Mouse (Mus musculus) embryo, embryonic 11.5 days (tissue): ENCODE measurements around the gene Aplp1.
"Not testable (repeated sequence)": the region's sequence is repeated elsewhere in the genome, so short reads cannot be mapped to it uniquely, and the experiment has no call there.

Experiments used
- DNase-seq: peaks from one replicate; pipeline ENCODE4 v3.0.0-alpha.2; 2012; ENCODE audit warnings: low read depth, low spot score

Aplp1 gene

GRCm38 (mm10) chr7:30444971-30445751, at the start of gene Aplp1:
Gene Aplp1, minus strand, starts transcription at chr7:30445535.
- no peak for DNase-seq

DNA sequence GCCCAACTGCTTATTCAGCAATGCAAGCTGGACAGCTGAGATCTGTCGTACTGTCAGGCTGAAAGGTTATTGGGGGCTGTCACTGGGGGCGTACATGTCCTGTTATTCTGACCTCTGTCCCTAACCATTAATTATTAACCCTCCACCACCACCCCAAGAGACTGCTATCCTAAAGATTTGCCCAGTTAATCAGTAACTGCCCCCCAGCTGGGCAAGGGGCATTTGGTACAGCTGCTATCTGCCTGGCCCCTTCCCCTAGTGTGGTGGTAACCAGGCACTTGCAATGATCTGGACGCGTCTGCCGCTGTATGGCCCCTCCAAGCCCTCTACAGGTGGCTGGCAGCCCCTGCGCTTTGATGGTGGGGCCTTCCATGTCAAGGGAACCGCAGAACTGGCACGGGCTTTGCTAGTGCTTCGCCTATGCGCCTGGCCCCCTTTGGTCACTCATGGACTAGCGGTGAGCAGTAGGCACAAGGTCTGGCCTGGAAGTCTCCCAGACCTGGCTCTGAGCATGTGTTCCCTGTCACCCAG, 48.1 kb upstream of the Aplp1 start, which contains the start of gene Prodh2:
Prodh2 (plus strand) TSS at position 222 of the 531 bp plus-strand sequence.
- no peak for DNase-seq

DNA sequence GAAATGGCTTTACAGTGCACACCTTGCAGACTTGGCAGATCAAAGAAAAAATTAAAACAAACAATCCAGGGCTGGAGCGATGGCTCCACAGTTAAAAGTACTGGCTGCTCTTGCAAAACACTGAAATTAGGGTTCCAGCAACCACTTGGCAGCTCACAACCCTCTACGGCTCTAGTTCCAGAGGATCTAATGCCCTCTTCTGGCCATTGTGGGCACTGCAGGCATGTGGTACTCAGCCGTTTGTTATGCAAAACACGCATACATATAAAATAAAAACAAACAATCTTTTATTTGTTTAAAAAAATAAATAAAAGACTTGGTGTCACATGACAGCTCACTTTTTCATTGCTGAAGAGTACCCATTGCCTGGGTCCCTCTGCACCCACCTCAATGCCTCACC, 47.4 kb upstream of the Aplp1 start:
- DNase-seq, result peak; percentile 53

DNA sequence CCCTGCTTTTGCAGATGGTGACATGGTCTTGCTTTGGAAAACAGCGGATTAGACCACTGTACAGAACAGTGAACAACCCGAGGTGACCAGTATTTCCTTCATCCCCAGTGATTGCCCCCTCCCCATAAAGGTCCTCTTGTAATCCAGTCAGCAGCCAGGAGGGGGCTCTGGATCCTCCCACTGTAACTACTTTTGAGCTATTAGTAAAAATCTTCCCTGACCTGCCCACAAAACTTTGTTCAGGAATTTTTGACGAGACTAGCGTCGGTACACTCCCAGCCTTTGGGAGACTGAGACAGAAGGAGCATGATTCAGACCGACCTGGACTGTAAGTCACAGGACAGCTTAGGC, 45.6 kb upstream of the Aplp1 start:
- no peak for DNase-seq

GRCm38 (mm10) chr7:30490251-30490956, 45.1 kb upstream of the Aplp1 start:
- DNase-seq, result peak; percentile 29

- peak; percentile 60 for DNase-seq
These were observed 38.9 kb upstream of the Aplp1 start for GRCm38 (mm10) chr7:30484250-30484649.

- DNase-seq, result peak; percentile 30
These were observed 32.4 kb upstream of the Aplp1 start for GRCm38 (mm10) chr7:30477415-30478381.

GRCm38 (mm10) chr7:30476136-30476535, 30.8 kb upstream of the Aplp1 start:
- DNase-seq, result not testable (repeated sequence)

DNA sequence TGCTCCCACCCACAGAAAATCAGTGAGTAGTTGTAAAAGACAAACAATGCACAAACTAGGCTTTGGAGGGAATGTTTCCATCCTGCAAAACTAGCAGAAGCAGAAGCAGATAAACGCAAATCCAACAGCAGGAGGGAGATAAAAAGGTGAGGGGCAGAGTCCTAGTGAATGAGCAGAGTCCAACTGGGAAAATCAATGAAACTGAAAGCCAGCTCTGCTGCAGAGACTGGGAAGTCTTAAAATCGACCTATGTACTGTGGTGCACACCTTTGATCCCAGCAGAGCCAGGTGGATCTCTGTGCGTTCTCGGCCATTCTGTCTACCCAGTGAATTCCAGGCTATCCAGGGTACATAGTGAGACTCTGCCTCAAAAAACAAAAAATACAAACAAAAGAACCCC, 29.7 kb upstream of the Aplp1 start:
- DNase-seq, result no peak

- no peak for DNase-seq
These were observed 27.1 kb upstream of the Aplp1 start for GRCm38 (mm10) chr7:30472411-30472810.

DNA sequence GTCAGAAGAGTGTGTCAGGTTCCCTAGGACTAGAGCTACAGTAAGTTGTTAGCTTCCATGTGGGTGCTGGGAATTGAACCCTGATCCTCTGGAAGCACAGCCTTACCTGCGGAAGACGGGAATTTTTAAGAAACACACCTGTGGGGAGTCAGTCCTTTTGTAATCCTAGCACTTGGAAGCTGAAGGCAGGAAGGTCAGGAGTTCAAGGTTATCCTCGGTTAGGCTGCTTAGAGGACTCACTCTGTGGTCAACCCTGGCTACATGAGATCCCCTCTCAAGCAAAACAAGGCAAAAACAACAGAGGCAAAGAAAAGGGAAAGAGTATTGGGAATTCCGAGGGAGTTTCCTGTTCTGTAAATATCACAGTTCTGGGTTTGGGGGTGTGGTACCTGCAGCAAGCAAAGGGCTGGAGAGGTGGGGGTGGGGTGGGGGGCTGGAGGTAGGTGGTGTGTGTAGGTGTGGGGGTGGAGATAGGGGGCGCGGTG, 19.5 kb upstream of the Aplp1 start:
- DNase-seq, result no peak

- DNase-seq, result no peak
These were observed 18.7 kb upstream of the Aplp1 start for GRCm38 (mm10) chr7:30463996-30464395.

- DNase-seq, result no peak
These were observed 18.2 kb upstream of the Aplp1 start for GRCm38 (mm10) chr7:30463568-30463967.

DNA sequence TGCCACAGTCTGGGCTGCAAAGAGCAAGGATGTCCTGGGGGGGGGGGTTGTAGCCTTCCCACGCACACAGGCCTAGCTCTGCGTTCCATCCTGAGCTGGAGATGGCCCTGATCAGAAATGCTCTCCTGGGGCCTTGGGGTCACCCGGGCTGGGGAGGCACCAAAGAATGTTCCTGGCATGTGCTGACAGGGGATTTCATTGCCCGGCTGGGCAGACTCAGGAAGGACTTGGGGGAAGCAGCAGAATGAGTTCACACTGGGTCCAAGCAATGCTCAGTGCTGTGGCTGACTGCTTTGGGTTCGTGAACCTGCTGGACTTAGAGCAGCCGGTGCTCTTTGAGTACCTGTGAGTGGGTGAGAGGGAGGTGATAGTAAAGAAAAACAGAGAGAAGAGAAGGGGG, 14.1 kb upstream of the Aplp1 start:
- no peak for DNase-seq

GRCm38 (mm10) chr7:30457629-30458330, 12.4 kb upstream of the Aplp1 start, which contains the start of the genes Kirrel2 and Nphs1:
Gene Kirrel2, minus strand, starts transcription at chr7:30457690.
Gene Nphs1, plus strand, starts transcription at chr7:30458315.
- DNase-seq, result no peak

DNA sequence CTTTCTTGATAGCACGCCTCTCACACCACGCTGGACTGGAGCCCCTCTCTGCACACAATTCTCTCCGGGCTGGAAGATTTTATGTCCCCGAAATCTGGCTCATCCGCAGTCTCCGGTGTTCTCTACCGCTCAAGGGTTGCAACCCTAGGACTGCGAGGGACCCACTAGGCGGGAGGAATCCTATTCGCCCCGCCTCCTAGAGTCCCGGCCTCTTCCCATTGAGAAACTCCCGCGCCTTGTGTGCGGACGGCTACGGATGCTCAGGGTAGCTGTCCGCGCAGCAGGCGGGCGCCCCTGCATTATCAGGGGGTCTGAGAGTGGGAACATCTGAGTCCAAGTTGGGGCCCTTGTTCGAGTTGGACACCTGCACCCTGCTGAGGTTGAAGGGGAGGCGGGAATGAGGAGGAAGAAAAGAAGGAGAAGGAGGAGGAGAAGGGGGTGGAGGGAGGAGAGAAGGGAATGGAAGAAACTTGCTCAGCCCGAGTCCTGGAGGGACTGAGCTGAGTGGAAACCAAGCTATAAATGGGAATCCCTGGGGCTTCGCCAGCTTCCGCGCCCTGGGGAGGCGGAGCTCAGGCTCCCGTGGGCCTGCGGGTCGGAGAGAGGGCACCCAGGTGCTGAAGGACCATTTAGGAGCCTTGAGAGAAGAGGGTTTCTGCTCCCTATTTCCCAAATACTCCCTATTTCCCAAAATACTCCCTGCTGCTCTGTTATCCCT, 11.7 kb upstream of the Aplp1 start:
- no peak for DNase-seq

DNA sequence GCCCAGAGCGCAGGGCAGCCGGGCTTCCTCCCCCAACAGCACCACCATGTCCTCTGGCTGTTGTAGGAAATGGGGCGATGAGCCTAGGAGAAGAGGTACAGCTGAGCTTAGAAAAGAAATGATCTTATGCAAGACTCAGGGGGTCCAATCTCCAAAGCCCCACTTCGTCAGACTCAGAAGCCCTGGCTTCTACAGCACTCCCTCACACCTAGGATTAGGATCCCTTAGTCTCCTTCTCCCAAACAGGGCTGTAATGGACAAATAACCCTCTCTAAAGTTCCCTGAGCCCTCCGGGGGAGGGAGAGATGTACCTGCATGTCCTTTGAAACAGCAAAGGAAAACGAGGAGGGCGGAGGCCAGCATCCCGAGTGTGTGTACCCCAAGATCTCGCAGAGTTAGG, 11.2 kb upstream of the Aplp1 start:
- DNase-seq, result no peak

DNA sequence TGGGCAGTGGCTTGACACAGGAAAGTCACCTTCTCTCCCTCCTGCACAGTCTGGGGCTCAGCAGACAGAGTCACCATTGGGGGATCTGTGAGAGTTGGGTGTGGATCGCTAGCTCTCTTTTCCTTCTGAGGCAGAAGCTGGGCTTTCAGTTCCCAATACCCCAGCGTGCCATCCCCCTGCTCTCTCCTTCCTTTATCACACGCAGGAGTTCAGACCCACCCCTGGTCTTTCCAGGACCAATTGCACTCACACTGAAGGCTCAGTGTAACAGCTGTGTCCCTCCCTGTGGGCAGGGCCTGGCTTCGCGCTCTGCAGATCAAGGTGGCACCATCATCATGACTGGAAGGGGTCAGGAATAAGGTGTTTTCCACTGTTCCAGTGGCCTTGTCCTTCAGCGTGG, 8.9 kb upstream of the Aplp1 start:
- DNase-seq, result no peak

- DNase-seq, result no peak
These were observed 8.4 kb upstream of the Aplp1 start for GRCm38 (mm10) chr7:30453766-30454165.

DNA sequence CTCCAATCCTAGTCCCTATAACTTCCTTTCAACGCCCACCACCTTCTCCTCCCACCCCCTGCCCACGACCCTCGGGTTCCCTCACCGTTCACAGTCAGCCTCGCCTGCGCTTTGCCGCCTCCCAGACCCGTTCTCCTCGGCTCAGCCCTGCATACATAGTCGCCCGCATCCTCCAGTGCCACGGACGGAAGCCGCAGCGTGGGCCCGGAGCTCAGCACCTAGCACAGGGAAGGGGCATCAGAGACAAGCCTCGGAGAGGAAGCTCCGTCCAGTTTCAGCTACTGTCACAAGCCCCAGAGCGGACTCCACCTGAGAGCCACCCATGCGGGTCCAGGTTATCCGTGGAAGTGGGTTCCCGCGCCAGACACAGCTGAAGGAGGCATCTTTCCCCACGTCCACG, 8.0 kb upstream of the Aplp1 start:
- DNase-seq, result no peak
